Mouse (Mus musculus) neural tube, embryonic 12.5 days (tissue): ENCODE data around the gene Themis2. TPM values are rescaled to one million over a fixed set of nuclear protein-coding genes. Genes with fewer than 3 reads are reported as not detected.

ENCODE experiments used
- ATAC-seq: fragments of 200-750 bp; cut with Nextera tagmentation; 2 replicates; pipeline ENCODE4 v1.8.0; 2017; ENCODE audit warnings: low read depth, mild to moderate bottlenecking, moderate TSS enrichment, moderate library complexity; ENCODE audit not compliant: low FRiP score
- H3K27ac ChIP-seq: fragments of 300-500 bp; sonication (generic); 2 replicates; pipeline ENCODE4 v1.5.1; 2016
- H3K27me3 ChIP-seq: fragments of 300-500 bp; sonication (generic); replicated peaks from 2 replicates; pipeline ENCODE4 v1.6.1; 2016; ENCODE audit warnings: mild to moderate bottlenecking
- H3K36me3 ChIP-seq: fragments of 300-500 bp; sonication (generic); 2 replicates; pipeline ENCODE4 v1.6.1; 2016; ENCODE audit warnings: mild to moderate bottlenecking
- H3K4me1 ChIP-seq: fragments of 300-500 bp; sonication (generic); 2 replicates; pipeline ENCODE4 v1.6.1; 2016
- H3K4me2 ChIP-seq: fragments of 300-500 bp; sonication (generic); replicated peaks from 2 replicates; pipeline ENCODE4 v1.6.1; 2016; ENCODE audit warnings: mild to moderate bottlenecking
- H3K4me3 ChIP-seq: fragments of 300-500 bp; sonication (generic); 2 replicates; pipeline ENCODE4 v1.5.1; 2016
- H3K9ac ChIP-seq: fragments of 300-500 bp; sonication (generic); 2 replicates; pipeline ENCODE4 v1.6.1; 2016; ENCODE audit warnings: mild to moderate bottlenecking
- H3K9me3 ChIP-seq: fragments of 300-500 bp; sonication (generic); 2 replicates; pipeline ENCODE4 v1.6.1; 2016; ENCODE audit warnings: mild to moderate bottlenecking
- WGBS: fragments of 180-500 bp; shearing (Covaris S2); methylation state at CpG from one replicate; pipeline ENCODE4 v1.1.7; 2016; 5-methylcytosine and 5-hydroxymethylcytosine counted together
- polyA plus RNA-seq: library from polyadenylated mRNA; unstranded; fragments of >200 nt; fragmentation: Nextera tagmentation; extraction: Ambion mirVana; gene quantifications from 2 replicates; pipeline ENCODE4 v1.2.1, GENCODE M21; 2016

Gene Themis2
- polyA plus RNA-seq, result 0.74 and 0.79 TPM in 2 replicates

GRCm38 (mm10) chr4:132796196-132796886 lies at the start of gene Themis2:
Gene Themis2, minus strand, starts transcription at chr4:132796387.
- Histone ChIP-seq H3K4me3 (peak within 1 kb of the TSS; percentile 19), H3K9me3 (no peaks in the 10 kb centered on the region), H3K9ac (no peak within 1 kb of the TSS), H3K4me1 (peaks cover 6% of the 10 kb centered on the region), H3K27me3 (peaks cover 17% of the 10 kb centered on the region; the same call in 1 of the 2 replicates), H3K27ac (no peak within 1 kb of the TSS), H3K4me2 (peak within 1 kb of the TSS; percentile 60), H3K36me3 (no peaks in the 10 kb centered on the region)
- WGBS, result 2% methylated on average over 21 of the region's 21 CpGs
- no peak for ATAC-seq

GRCm38 (mm10) chr4:132843705-132844071 lies 47.5 kb upstream of the Themis2 start:
- H3K4me1 ChIP-seq, result peaks cover 6% of the 10 kb centered on the region
- peaks cover 25% of the 10 kb centered on the region for H3K36me3 ChIP-seq
- ATAC-seq, result no peak
- H3K27ac ChIP-seq, result peak overlapping the region; percentile 37; the same call in 1 of the 2 replicates
- H3K4me2 ChIP-seq, result peak overlapping the region; percentile 61
- no peaks in the 10 kb centered on the region for H3K9me3 ChIP-seq
- no peaks in the 10 kb centered on the region for H3K27me3 ChIP-seq
- H3K4me3 ChIP-seq, result peak overlapping the region; percentile 81
- peak overlapping the region; percentile 85; the same call in 1 of the 2 replicates for H3K9ac ChIP-seq
- 84% methylated on average over 1 of the region's 1 CpGs for WGBS

DNA sequence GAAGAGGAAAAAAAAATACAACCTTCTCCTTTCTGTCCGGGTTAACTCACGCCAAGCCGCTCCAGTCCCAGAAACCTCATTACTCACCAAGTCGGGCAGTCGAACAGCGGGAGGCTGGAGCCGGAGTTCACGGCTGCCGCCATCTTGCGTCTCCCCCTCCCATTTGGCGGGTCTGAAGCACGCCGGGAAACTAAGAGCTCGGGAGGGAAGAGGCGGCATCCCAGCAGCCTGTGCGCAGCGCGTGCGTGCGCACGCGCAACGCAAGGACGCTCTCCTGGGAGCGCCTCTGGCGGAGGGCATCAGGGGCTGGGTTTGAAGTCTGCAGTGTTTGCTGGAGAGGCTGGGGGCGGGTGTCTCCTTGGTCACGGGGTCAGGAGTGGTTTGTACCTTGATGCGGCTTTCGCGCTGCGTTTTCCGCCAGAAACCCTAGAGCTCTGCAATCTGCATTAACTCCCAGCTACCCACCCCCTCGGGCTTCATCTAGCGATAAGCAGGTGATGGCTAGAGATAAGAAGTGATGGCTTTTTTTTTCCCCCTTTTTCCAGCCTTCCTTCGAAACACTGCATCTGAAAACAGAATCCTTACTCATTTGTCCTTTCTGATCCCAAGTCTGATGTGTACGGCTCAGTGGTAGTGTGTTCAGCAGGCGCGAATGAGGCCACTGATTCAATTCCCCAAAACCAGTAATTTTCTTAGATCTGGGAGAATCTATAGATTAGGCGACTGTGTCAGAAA lies 47.0 kb upstream of the Themis2 start, which contains the start of gene Ppp1r8:
Gene Ppp1r8 (minus strand): TSS at position 200 of the 735 bp plus-strand sequence.
- Histone ChIP-seq H3K4me3 (peak within 1 kb of the TSS; percentile 81), H3K27me3 (no peaks in the 10 kb centered on the region), H3K9me3 (no peaks in the 10 kb centered on the region), H3K4me2 (peak within 1 kb of the TSS; percentile 61), H3K36me3 (peaks cover 29% of the 10 kb centered on the region), H3K4me1 (peaks cover 6% of the 10 kb centered on the region), H3K9ac (peak within 1 kb of the TSS; percentile 85), H3K27ac (peak within 1 kb of the TSS; percentile 37; the same call in 1 of the 2 replicates)
- 2% methylated on average over 40 of the region's 40 CpGs for WGBS
- peak; percentile 97 for ATAC-seq

GRCm38 (mm10) chr4:132842281-132842906 lies 46.2 kb upstream of the Themis2 start:
- no peaks in the 10 kb centered on the region for H3K27me3 ChIP-seq
- H3K4me2 ChIP-seq, result peak overlapping the region; percentile 61
- WGBS, result under 1% methylated on average over 30 of the region's 30 CpGs
- peaks cover 32% of the 10 kb centered on the region for H3K36me3 ChIP-seq
- H3K4me3 ChIP-seq, result peak overlapping the region; percentile 81
- ATAC-seq, result 0 out of 2 replicates have a peak, but pooled peaks have one; percentile 23
- H3K9me3 ChIP-seq, result no peaks in the 10 kb centered on the region
- peak overlapping the region; percentile 85 for H3K9ac ChIP-seq
- peaks cover 6% of the 10 kb centered on the region for H3K4me1 ChIP-seq
- no peak overlapping the region for H3K27ac ChIP-seq

GRCm38 (mm10) chr4:132841493-132841892 lies 45.3 kb upstream of the Themis2 start:
- no peak overlapping the region for H3K27ac ChIP-seq
- WGBS, result 85% methylated on average over 3 of the region's 3 CpGs

GRCm38 (mm10) chr4:132823614-132824366 lies 27.6 kb upstream of the Themis2 start:
- Histone ChIP-seq H3K27ac (no peak overlapping the region), H3K9ac (no peak overlapping the region), H3K4me2 (no peak overlapping the region), H3K4me3 (no peak overlapping the region), H3K27me3 (no peaks in the 10 kb centered on the region), H3K4me1 (no peaks in the 10 kb centered on the region), H3K36me3 (peaks cover 43% of the 10 kb centered on the region), H3K9me3 (peaks cover 18% of the 10 kb centered on the region)
- no peak for ATAC-seq
- 77% methylated on average over 8 of the region's 8 CpGs for WGBS

More at GRCm38 (mm10) chr4:132841493-132841892, 45.3 kb upstream of the Themis2 start:
- ATAC-seq, result no peak
- Histone ChIP-seq H3K4me2 (peak overlapping the region; percentile 61), H3K4me1 (peaks cover 6% of the 10 kb centered on the region), H3K4me3 (peak overlapping the region; percentile 81), H3K9me3 (no peaks in the 10 kb centered on the region), H3K9ac (peak overlapping the region; percentile 85), H3K36me3 (peaks cover 40% of the 10 kb centered on the region), H3K27me3 (no peaks in the 10 kb centered on the region)

DNA sequence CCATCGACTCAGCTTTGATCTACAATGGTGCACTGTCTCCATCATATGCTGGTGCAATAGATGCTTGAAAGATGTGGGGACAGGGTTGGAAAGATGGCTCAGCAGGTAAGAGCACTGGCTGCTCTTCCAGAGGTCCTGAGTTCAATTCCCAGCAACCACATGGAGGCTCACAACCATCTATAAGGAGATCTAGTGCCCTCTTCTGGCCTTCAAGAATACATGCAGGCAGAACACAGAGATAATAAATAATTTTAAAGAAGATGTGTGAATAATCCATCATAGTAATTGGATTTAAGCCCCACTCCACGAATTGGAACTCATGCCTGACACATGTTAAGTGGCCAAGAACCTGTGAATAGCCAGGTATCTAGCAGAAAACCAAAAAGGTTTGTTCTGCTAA lies 22.3 kb upstream of the Themis2 start:
- Histone ChIP-seq H3K4me1 (no peaks in the 10 kb centered on the region), H3K9ac (no peak overlapping the region), H3K4me2 (no peak overlapping the region), H3K27me3 (no peaks in the 10 kb centered on the region), H3K9me3 (peaks cover 18% of the 10 kb centered on the region), H3K27ac (no peak overlapping the region), H3K36me3 (no peaks in the 10 kb centered on the region), H3K4me3 (no peak overlapping the region)
- no peak for ATAC-seq
- WGBS, result 62% methylated on average over 2 of the region's 2 CpGs

DNA sequence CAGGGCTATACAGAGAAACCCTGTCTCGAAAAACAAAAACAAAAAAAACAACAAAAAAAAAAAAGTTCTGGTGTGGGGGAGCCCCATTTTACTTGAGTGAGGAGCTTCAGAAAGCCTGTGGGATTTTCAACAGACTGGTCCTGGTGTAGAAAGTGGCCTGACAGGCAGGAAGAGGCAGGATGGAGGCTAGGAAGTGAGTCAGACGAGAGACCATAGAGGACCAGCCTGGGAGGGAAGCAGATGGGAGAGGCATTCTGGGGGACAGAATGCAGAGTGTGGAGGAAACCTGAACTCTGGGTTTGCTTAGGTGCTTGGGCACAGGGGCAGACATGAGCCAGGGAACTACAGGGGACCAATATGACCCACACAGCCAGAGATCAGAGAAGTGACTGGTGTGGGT lies 20.7 kb upstream of the Themis2 start:
- no peaks in the 10 kb centered on the region for H3K36me3 ChIP-seq
- no peaks in the 10 kb centered on the region for H3K4me1 ChIP-seq
- H3K27me3 ChIP-seq, result no peaks in the 10 kb centered on the region
- peaks cover 18% of the 10 kb centered on the region for H3K9me3 ChIP-seq
- H3K4me2 ChIP-seq, result no peak overlapping the region
- H3K9ac ChIP-seq, result no peak overlapping the region
- ATAC-seq, result no peak
- no peak overlapping the region for H3K27ac ChIP-seq
- H3K4me3 ChIP-seq, result no peak overlapping the region
- WGBS, result 63% methylated on average over 2 of the region's 2 CpGs

GRCm38 (mm10) chr4:132816404-132816803 lies 20.2 kb upstream of the Themis2 start:
- no peaks in the 10 kb centered on the region for H3K36me3 ChIP-seq
- WGBS, result 86% methylated on average over 7 of the region's 7 CpGs

DNA sequence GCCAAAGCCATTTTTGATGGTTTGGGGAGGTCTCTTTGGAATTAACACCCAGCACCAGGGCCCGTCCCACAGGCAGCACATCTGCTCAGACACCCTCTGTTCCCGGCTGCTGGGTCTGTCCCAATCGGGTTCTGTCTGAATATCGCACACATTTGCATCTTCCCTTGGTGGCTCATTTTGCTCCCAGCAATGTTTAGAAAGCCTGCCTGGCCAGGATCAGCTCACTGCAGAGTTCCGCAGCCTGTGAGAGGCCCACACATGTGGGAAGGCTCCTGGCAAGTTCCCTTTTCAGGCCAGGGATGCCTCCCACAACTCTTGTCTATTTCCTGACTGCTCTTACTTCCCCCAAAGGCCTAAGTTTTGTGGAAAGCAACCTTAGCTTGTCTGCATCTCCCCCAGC lies 13.4 kb upstream of the Themis2 start:
- no peaks in the 10 kb centered on the region for H3K27me3 ChIP-seq
- no peak overlapping the region for H3K9ac ChIP-seq
- H3K36me3 ChIP-seq, result no peaks in the 10 kb centered on the region
- no peak for ATAC-seq
- WGBS, result 88% methylated on average over 5 of the region's 5 CpGs
- no peak overlapping the region for H3K27ac ChIP-seq
- H3K4me1 ChIP-seq, result no peaks in the 10 kb centered on the region
- no peaks in the 10 kb centered on the region for H3K9me3 ChIP-seq
- no peak overlapping the region for H3K4me3 ChIP-seq
- no peak overlapping the region for H3K4me2 ChIP-seq

More at GRCm38 (mm10) chr4:132816404-132816803, 20.2 kb upstream of the Themis2 start:
- H3K4me2 ChIP-seq, result no peak overlapping the region
- H3K27ac ChIP-seq, result no peak overlapping the region
- no peak overlapping the region for H3K9ac ChIP-seq
- no peaks in the 10 kb centered on the region for H3K27me3 ChIP-seq
- no peaks in the 10 kb centered on the region for H3K4me1 ChIP-seq
- ATAC-seq, result no peak
- peaks cover 18% of the 10 kb centered on the region for H3K9me3 ChIP-seq
- H3K4me3 ChIP-seq, result no peak overlapping the region

- Histone ChIP-seq H3K27me3 (no peaks in the 10 kb centered on the region), H3K9ac (no peak overlapping the region), H3K4me1 (no peaks in the 10 kb centered on the region), H3K9me3 (no peaks in the 10 kb centered on the region), H3K27ac (no peak overlapping the region), H3K4me3 (no peak overlapping the region), H3K4me2 (no peak overlapping the region), H3K36me3 (no peaks in the 10 kb centered on the region)
- no peak for ATAC-seq
- WGBS, result 86% methylated on average over 5 of the region's 5 CpGs
These were observed 11.8 kb upstream of the Themis2 start for GRCm38 (mm10) chr4:132807771-132808641.
